In genomic region chr17:9397493-9397892, GRCm38 (mm10) we compare ENCODE assay signal across 32 mouse cellular contexts. TPM values are rescaled to one million over a fixed set of nuclear protein-coding genes. Genes with fewer than 3 reads are reported as not detected.
"Had no signal": no experiment of that assay in that cellular context is flagged by ENCODE, and none has a peak within 500 bp of the region (broad histone marks: within the 10 kb centered on the region; RNA-seq: fewer than 3 reads in every experiment).

No protein-coding gene starts in this region.

- H3K27ac ChIP-seq: left cerebral cortex, adult 2 months; stomach, postnatal 0 days had no signal

- H3K4me3 ChIP-seq: left cerebral cortex, adult 2 months had no signal

- H3K4me2 ChIP-seq: midbrain, embryonic 11.5 days had no signal

- ATAC-seq: inflammation-experienced regulatory T-cells, adult 6 months; intestine, embryonic 16.5 days had no signal

- DNase-seq: kidney, adult 18-20 months; kidney, adult 9 months; kidney, postnatal 25 days; layer of hippocampus, postnatal 36 days; lung, adult 2 months; lung, postnatal 14 days; lung, postnatal 4 days; midbrain, embryonic 14.5 days; right cerebral cortex, adult 18-20 months; right cerebral cortex, postnatal 14 days; right cerebral cortex, postnatal 4 days; thymus, postnatal 25 days had no signal

RNA-seq across cellular contexts. Expression of gene Gm17728, which starts 24.4 kb away (rescaled TPM):
- total RNA-seq: layer of hippocampus, adult 8-10 months; layer of hippocampus, postnatal 10 days; layer of hippocampus, postnatal 36 days; left cerebral cortex, adult 2 months; left cerebral cortex, postnatal 10 days; left cerebral cortex, postnatal 36 days; megakaryocyte progenitor cell, adult 5-6 weeks; megakaryocyte-erythroid progenitor cell, adult 5-6 weeks; midbrain, postnatal 0 days had no signal
- polyA plus RNA-seq: intestine, embryonic 16.5 days; kidney, embryonic 16.5 days; large intestine, adult 2 months; limb, embryonic 11.5 days; limb, embryonic 14.5 days; lung, adult 2 months; lung, embryonic 16.5 days; midbrain, embryonic 11.5 days; midbrain, embryonic 14.5 days; midbrain, postnatal 0 days; neural tube, embryonic 11.5 days; stomach, embryonic 14.5 days; stomach, postnatal 0 days; thymus, postnatal 0 days had no signal
